Mouse (Mus musculus) liver, embryonic 14.5 days (tissue): ENCODE data around the gene Ugt1a6b. TPM values are rescaled to one million over a fixed set of nuclear protein-coding genes. Genes with fewer than 3 reads are reported as not detected.

Experiments
- ATAC-seq: fragments of 200-750 bp; cut with Nextera tagmentation; 2 replicates; pipeline ENCODE4 v1.8.0; 2017; ENCODE audit warnings: moderate number of reproducible peaks, mild to moderate bottlenecking, moderate library complexity; ENCODE audit not compliant: insufficient read depth
- DNase-seq, 3 experiments: peaks; one replicate each; pipeline ENCODE4 v3.0.0-alpha.2; 2012 to 2013; ENCODE audit warnings: low read depth in 3 of 3, low spot score in 3 of 3
- H3K27ac ChIP-seq: fragments of 300-500 bp; sonication (generic); 2 replicates; pipeline ENCODE4 v1.5.1; 2014; ENCODE audit warnings: moderate library complexity, mild to moderate bottlenecking, control low read depth, inconsistent platforms
- H3K27me3 ChIP-seq: fragments of 300-500 bp; sonication (generic); 2 replicates; pipeline ENCODE4 v1.6.1; 2014; ENCODE audit warnings: mild to moderate bottlenecking, low read length, moderate library complexity; ENCODE audit not compliant: control insufficient read depth, insufficient read depth
- H3K36me3 ChIP-seq: fragments of 300-500 bp; sonication (generic); replicated peaks from 2 replicates; pipeline ENCODE4 v1.6.1; 2014; ENCODE audit warnings: low read depth; ENCODE audit not compliant: control insufficient read depth, insufficient read depth
- H3K4me1 ChIP-seq, 2 experiments: fragments of 200-500 bp in 1 of 2; fragments of 300-500 bp in 1 of 2; sonication (generic) in 1 of 2; replicated peaks; 2 replicates each; pipeline ENCODE4 v1.6.1; 2012 to 2014; ENCODE audit warnings: antibody characterized with exemption in 1 of 2, inconsistent platforms in 1 of 2, low read length in 1 of 2; ENCODE audit not compliant: control insufficient read depth in 2 of 2, insufficient read depth in 2 of 2
- H3K4me2 ChIP-seq: fragments of 300-500 bp; sonication (generic); 2 replicates; pipeline ENCODE4 v1.6.1; 2014; ENCODE audit warnings: low read depth, mild to moderate bottlenecking, control low read depth, moderate library complexity
- H3K4me3 ChIP-seq, 2 experiments: fragments of 200-500 bp in 1 of 2; fragments of 300-500 bp in 1 of 2; sonication (generic) in 1 of 2; 2 replicates each; pipeline ENCODE4 v1.5.1; 2012 to 2014; ENCODE audit warnings: low read depth in 2 of 2, low read length in 2 of 2, mild to moderate bottlenecking in 2 of 2, control low read depth in 1 of 2, inconsistent platforms in 1 of 2, moderate library complexity in 1 of 2; ENCODE audit not compliant: insufficient read depth in 1 of 2
- H3K9ac ChIP-seq: fragments of 300-500 bp; sonication (generic); replicated peaks from 2 replicates; pipeline ENCODE4 v1.6.1; 2014; ENCODE audit warnings: mild to moderate bottlenecking, control low read depth, moderate library complexity
- H3K9me3 ChIP-seq: fragments of 300-500 bp; sonication (generic); 2 replicates; pipeline ENCODE4 v1.6.1; 2016; ENCODE audit warnings: low read length, mixed read lengths; ENCODE audit not compliant: control insufficient read depth
- CTCF ChIP-seq: IDR thresholded peaks from 2 replicates; pipeline ENCODE4 v1.5.1; 2016; ENCODE audit warnings: antibody characterized with exemption, low read depth, control low read depth
- EP300 ChIP-seq: IDR thresholded peaks from 2 replicates; pipeline ENCODE4 v1.6.1; 2016; ENCODE audit warnings: antibody characterized with exemption, low read depth
- WGBS: fragments of 180-500 bp; shearing (Covaris S2); extraction: QIAGEN DNeasy Blood & Tissue Kit; methylation state at CpG from one replicate; pipeline ENCODE4 v1.1.7; 2014; ENCODE audit not compliant: insufficient replicate concordance; 5-methylcytosine and 5-hydroxymethylcytosine counted together
- polyA plus RNA-seq, 2 experiments: library from polyadenylated mRNA; depleted of rRNA in 1 of 2; stranded (reverse) in 1 of 2; unstranded in 1 of 2; fragments of >200 nt; fragmentation: Nextera tagmentation in 1 of 2; extraction: Ambion mirVana in 1 of 2; gene quantifications; 2 replicates each; pipeline versions ENCODE4 v1.2.1 to v1.2.3; 2012 to 2014

The Ugt1a6b gene
- polyA plus RNA-seq, 2 experiments = 3.1 to 4.8 TPM

GRCm38 (mm10) chr1:88225741-88226140, 122.7 kb downstream of the Ugt1a6b start:
- no peak for DNase-seq
- H3K27me3 ChIP-seq = no peaks in the 10 kb centered on the region
- H3K9me3 ChIP-seq = peaks cover 8% of the 10 kb centered on the region
- no peaks in the 10 kb centered on the region for H3K36me3 ChIP-seq
- H3K27ac ChIP-seq = no peak overlapping the region
- no peak for ATAC-seq
- no peak overlapping the region for H3K9ac ChIP-seq
- H3K4me3 ChIP-seq = no peak overlapping the region
- no peak overlapping the region for H3K4me2 ChIP-seq
- H3K4me1 ChIP-seq = no peaks in the 10 kb centered on the region
- TF ChIP-seq CTCF = no peak
- no peak for TF ChIP-seq EP300

GRCm38 (mm10) chr1:88226670-88227379, 123.8 kb downstream of the Ugt1a6b start, which contains the start of gene Mroh2a:
TSS of gene Mroh2a (plus strand) at chr1:88226986.
- 34% methylated on average over 5 of the region's 5 CpGs for WGBS
- Histone ChIP-seq H3K9me3 (peaks cover 13% of the 10 kb centered on the region), H3K4me1 (no peaks in the 10 kb centered on the region), H3K4me2 (no peak within 1 kb of the TSS), H3K9ac (no peak within 1 kb of the TSS), H3K4me3 (no peak within 1 kb of the TSS), H3K36me3 (no peaks in the 10 kb centered on the region), H3K27me3 (no peaks in the 10 kb centered on the region), H3K27ac (no peak within 1 kb of the TSS)
- ATAC-seq (no peak), DNase-seq (no peak)
- TF ChIP-seq EP300 = no peak
- TF ChIP-seq CTCF = no peak

DNA sequence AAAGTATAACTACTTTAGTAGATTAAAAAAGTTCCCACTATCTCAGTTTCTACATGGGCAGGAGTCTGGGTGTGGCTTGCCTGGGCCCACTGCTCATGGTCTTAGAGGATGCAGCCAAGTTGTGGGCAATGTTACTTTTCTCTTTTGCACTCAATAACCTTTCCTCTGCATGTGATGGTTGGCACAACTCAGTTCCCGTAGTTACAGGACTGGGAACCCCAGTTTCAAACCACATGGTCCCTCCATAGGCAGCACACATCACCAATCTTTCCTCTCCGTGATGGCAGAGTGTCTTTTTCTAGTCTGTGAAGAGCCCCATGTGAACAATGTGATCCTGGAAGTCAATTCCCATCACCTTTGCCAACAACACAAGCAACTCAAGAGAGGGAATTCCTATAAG, 124.4 kb downstream of the Ugt1a6b start:
- Histone ChIP-seq H3K9me3 (peaks cover 13% of the 10 kb centered on the region), H3K4me1 (no peaks in the 10 kb centered on the region), H3K27me3 (no peaks in the 10 kb centered on the region), H3K4me2 (no peak overlapping the region), H3K27ac (no peak overlapping the region), H3K9ac (no peak overlapping the region), H3K4me3 (no peak overlapping the region), H3K36me3 (no peaks in the 10 kb centered on the region)
- WGBS = 37% methylated on average over 2 of the region's 2 CpGs
- no peak for DNase-seq
- ATAC-seq = no peak
- TF ChIP-seq CTCF = no peak
- no peak for TF ChIP-seq EP300

- DNase-seq = no peak
- Histone ChIP-seq H3K9me3 (peaks cover 13% of the 10 kb centered on the region), H3K4me3 (no peak overlapping the region), H3K4me1 (no peaks in the 10 kb centered on the region), H3K36me3 (no peaks in the 10 kb centered on the region), H3K27me3 (no peaks in the 10 kb centered on the region), H3K9ac (no peak overlapping the region), H3K4me2 (no peak overlapping the region), H3K27ac (no peak overlapping the region)
- TF ChIP-seq EP300 (no peak), CTCF (no peak)
- WGBS = 59% methylated on average over 7 of the region's 7 CpGs
- no peak for ATAC-seq
Measured at GRCm38 (mm10) chr1:88228121-88228520, 125.1 kb downstream of the Ugt1a6b start.

- ATAC-seq (no peak), DNase-seq (no peak)
- H3K27ac ChIP-seq = no peak overlapping the region
- no peak overlapping the region for H3K4me2 ChIP-seq
- no peaks in the 10 kb centered on the region for H3K4me1 ChIP-seq
- no peaks in the 10 kb centered on the region for H3K36me3 ChIP-seq
- TF ChIP-seq EP300 (no peak), CTCF (no peak)
- no peaks in the 10 kb centered on the region for H3K27me3 ChIP-seq
- no peak overlapping the region for H3K4me3 ChIP-seq
- H3K9ac ChIP-seq = no peak overlapping the region
- 50% methylated on average over 3 of the region's 3 CpGs for WGBS
- peaks cover 16% of the 10 kb centered on the region for H3K9me3 ChIP-seq
Measured at GRCm38 (mm10) chr1:88229566-88229965, 126.5 kb downstream of the Ugt1a6b start.
